Mouse (Mus musculus) WW6 (cell line): ENCODE results near the gene Mxi1.

Source experiments
- DNase-seq: peaks from one replicate; pipeline ENCODE4 v3.0.0-alpha.2; 2013; ENCODE audit warnings: low read depth, low spot score

Mxi1 gene

DNA sequence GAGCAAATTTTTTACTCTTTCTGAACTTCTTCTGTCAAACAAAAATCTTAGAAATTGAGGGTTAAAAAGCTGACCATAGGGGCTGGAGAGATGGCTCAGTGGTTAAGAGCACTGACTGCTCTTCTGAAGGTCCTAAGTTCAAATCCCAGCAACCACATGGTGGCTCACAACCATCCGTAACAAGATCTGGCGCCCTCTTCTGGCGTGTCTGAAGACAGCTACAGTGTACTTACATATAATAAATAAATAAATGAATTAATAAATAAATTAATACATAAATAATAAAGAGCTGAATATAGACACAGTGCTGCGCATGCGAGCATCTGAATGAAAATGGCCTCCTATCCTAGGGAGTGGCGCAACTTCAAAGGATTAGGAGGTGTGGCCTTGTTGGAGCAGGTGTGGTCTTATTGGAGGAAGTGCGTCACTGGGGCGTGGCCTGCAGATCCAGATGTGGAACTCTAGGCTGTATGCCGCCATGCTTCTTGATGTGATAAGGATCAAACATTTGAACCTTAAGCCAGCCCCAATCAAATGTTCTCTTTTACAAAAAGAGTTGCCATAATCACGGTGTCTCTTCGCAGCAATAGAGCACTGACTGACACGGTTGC, 12.2 kb downstream of the Mxi1 start:
- peak; percentile 73 for DNase-seq

DNA sequence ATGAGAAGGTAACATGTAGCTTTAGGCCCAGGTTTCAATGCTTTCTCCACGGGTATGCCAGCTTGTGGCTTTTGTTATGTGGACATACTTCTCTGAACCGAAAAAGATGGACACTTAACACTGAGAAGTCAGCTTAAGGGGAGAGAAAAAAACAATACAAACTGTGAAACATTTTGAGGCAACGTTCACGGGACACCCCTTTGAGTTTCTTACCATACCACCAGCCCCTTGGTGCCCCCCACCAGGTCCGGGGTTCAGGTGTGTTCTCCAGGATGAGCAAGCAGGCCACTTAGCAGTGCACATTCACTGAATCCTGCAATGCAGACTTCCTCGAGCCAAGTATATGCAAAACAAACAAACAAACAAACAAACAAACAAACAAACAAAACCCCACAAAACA, 14.5 kb downstream of the Mxi1 start:
- no peak for DNase-seq

DNA sequence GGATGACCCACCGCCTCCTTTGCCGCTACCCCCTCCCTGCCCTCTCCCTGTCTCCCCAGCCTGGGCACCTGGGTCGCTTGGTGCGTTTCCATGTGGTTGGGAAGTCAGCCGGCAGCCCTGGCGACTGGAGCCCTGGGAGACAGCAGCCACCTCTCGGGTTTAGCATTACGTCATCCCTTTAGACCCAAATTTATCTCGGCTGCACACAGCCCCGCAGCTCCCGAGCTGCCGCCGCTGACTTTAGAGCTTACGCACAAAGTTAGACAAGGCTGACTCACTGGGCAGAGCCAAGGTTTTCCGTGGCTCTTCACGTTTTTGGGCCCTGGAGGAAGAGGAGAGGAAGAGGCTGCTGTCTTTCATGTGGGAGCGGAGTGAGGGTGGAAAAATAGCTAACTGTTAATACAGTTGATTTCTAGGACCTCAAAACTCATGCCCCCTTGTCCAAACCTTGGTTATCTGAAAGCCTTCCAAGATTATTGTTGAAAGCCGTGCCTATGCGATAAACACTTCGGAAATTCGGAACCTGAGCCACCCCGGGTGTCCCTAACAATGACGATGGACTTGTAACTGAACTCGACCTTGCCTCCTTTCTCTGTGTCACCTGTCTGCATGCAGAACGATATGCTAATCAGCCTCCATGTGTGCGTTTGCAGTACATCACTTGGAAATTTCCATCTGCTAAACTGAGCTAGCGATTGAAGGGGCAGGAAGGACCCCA, 15.4 kb downstream of the Mxi1 start:
- no peak for DNase-seq

DNA sequence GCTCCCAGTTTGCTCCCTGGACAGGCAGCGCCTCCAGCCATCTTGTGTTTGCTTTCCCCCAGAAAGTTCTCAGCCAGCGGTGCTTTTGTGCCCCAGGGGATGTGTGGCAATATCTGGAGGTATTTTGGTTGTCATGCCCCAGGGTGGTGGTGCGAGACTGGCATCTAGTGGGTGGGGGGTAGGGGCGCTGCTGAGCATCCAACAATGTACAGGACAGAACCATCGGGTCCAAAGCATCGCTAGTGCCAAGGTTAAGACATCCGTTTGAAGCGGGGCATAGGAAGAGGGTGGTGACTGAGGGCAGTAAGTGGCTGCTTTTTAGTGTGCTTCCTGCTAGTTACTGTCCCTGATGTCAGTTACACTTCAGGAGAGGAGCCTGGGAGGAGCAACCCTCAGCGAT, 17.8 kb downstream of the Mxi1 start:
- DNase-seq: no peak

DNA sequence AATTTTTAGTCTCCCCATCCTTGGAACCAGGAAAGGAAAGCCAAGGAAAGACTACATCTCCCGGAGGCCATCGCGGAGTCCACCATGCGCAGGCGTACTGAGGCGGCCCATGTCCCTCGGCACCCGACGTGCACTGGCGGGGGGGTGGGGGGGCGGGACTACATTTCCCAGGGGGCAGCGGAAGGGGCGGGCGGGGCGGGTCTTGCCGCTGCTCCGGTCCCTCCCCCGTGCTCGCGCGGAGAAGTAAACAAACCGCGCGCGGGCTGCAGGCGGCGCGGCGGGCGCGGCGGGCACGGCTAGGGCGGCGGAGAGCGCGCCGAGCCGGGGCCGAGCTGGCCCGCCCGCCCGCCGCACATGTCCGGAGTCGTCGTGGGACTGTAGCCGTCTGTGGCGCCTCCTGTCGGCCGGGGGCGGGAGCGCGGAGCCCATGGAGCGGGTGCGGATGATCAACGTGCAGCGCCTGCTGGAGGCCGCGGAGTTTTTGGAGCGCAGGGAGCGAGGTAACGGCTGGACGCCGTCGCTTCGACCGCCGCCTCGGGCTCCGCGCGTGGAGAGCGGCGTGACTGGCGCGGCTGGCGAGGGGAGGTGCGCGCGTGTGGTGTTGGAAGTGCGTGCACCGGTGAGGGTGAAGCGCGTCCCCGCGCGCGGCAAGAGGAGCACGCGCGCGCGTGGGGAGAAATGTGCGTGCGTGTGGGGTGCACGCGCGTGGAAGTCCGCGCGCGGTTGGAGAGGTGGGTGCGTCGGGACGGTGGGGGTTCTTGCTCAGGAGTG, 19.1 kb downstream of the Mxi1 start:
- peak; percentile 68 for DNase-seq

DNA sequence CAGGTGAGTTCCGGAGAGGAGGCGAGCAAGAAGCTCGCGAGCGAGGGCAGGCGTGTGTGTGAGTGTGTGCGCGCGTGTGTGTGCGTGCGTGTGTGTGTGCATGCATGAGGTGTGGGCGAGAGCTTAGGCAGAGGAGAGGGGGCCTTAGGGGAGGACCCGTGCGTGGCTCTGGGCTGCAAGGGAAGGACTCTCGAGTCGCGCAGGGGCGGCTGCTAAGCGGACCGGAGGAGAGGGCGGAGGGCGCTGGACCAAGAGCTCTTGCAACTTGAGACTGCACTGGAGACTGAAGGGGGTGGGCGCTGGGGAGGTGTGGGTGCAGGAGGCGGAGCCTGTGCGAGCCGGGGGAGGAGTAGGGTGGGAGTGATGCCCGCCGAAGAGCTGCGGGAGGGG, 19.7 kb downstream of the Mxi1 start:
- DNase-seq: peak; percentile 70

DNA sequence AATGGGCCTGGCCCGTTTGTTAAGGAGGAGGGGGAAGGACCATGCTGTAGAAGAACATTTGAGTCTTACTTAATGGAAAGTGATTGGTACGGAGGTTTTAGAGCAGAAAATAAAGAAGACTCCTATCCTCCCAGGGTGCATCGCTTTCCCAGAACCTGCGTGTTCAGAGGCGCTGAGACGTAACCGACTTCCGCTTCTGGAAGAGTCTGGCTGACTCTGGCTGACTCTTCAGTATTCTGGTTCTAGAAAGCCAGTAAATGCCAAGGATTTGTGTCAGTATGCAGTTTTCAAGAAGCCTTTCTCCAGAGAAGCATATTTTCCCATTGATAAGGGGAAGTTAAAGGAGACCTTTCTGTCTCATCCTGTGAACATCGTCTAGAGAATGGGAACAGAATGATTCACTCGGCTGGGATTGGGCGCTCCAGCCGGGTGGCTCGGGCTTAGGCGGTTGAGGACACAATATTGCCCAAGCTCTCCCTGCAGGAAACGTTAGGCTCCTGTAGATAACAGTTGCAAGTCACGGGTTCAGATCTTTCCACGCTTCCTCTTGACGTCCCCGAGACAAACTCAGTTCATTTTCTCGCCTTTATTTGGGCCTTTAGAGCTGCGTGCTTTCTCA, 21.7 kb downstream of the Mxi1 start:
- DNase-seq: no peak

DNA sequence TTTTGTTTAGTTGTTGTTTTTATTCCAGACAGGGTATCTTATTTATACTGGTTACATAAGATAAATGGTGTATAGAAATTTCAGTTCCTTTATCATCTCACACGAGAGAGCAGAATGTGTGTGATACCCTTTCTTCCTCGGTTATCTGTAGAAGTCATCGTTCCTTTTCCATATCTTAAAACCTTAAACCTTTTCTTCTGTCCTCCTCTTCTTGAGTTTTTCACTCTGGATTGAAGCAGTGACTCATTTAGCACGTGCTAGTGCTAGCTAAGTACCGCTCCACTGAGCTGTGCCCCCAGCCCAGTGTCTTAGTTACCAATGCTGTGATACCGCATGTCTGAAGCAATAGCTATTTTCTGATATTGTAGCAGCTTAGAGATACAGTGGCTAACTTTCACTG, 23.4 kb downstream of the Mxi1 start:
- DNase-seq: no peak

DNA sequence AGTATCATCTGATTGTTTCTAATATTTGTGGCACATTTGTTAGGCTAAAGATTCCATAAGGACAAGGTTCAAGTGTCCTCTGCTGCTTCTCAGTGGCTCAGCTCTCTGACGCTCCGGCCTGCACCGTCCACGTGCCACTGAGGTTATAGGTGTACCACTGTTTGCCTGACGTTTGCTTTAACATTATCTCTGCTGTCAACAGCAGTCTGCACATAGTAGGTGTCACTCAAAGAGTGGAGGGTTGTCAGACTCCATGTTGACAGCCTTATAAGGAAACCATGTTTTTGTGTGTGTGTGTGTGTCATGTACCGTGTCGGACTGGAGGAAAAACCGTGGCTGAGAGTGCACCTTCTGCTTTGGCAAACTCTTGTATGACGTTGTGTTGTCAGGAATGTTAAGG, 24.9 kb downstream of the Mxi1 start:
- DNase-seq: no peak

DNA sequence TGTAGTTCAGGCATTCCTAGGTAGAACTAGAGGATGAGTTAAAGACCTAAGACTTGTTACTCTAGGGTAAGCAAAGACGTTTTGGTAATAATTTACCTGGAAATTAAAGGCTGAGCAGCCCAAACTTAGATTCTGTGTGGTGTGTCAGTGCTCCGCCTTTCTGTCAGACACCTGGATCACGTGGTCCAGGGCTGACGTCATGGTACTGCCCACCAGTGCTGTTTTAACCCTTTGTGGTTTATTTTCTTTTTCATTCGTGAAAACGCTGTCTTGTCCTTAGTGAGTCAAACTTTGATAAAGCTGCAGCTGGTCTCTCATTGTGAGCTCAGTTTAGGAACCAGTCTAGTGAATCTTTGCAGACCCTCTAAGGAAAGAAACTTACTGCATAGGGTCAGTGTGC, 30.1 kb downstream of the Mxi1 start:
- no peak for DNase-seq

DNA sequence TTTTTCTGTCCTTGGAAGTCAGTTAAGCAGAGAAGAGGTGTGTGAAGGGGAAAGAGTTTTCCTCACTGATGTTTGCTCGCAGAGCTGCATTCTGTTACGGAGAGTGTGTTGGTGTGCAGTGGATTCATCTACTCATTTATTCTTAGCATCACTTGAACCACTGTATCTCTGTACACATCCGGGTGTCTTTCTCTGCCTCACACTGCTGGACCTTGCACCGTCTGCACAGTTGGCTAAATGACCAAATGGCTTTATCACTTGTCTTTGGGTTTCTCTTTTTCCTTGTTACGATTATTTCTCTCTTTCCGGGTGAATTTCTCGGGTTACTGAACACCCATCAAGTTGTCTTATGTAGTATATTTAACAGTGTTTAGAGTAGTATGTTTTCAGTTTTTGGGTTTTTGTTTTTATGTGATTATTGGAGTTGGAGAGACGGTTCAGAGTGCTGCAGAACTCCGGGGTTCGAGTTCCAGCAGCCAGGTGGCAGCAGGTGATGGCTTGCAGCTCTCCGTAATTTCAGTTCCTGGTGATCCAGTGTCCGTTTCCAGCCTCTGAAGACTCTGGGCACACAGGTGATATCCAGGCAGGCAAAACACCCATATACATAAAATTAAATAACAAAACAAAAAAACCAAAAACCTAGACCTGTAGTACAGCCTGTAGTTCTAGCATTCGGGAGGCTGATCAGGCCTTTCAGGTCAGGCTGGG, 33.0 kb downstream of the Mxi1 start:
- DNase-seq: no peak

DNA sequence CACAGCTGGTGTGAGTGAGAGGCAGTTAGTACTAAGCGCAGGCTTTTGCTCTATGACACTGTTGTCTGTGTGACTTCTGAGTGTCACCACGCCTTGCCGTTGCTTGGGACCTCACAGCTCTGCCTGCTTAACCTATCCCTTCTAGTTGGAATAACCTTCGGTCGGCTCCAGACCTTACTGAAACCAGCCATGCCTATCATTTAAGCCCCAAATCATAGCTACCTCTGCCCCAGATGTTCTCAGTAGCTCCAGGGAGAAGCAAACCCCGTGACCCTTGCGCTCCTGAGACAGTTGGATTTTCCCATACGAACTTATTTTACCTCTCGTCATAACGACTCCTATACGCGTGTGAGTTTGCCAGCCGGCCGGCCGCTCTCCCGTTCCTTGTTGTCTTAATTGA, 33.7 kb downstream of the Mxi1 start:
- DNase-seq: no peak

DNA sequence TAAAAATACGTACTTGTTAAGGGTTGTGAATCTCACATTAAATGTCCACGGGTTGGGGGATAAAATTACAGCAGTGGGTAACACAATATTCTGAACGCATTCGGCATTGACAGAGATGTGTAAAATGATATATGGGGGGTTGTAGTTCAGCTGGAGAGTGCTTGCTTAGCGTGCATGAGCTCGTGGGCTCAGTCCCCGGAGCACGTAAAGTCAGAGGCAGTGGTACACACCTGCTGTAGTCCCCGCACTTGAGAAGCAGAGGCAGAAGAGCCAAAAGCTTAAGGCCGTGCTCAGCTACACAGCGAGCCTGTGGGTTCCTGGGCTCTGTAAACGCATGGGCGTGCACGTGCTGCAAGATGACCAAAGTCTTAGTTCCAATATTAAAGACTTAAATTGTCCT, 35.4 kb downstream of the Mxi1 start:
- no peak for DNase-seq

DNA sequence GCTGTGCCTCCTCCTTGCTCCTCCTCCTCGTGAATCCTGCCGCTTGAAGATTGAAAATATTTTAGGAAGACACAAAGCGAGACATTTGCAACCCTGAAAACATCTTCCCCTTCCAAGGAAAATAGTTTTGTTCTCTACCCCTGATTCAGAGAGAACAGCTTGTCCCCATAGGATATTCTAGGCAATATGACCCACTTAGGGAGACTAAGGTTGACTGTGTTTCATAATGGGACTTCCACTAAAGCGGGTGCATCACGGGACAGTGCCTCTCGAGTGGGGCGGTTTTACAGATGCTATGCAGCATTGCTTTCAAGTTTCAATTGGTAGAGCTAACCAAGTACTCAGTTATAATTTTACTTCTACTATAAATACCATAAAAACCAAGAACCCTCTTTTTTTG, 43.5 kb downstream of the Mxi1 start:
- no peak for DNase-seq

DNA sequence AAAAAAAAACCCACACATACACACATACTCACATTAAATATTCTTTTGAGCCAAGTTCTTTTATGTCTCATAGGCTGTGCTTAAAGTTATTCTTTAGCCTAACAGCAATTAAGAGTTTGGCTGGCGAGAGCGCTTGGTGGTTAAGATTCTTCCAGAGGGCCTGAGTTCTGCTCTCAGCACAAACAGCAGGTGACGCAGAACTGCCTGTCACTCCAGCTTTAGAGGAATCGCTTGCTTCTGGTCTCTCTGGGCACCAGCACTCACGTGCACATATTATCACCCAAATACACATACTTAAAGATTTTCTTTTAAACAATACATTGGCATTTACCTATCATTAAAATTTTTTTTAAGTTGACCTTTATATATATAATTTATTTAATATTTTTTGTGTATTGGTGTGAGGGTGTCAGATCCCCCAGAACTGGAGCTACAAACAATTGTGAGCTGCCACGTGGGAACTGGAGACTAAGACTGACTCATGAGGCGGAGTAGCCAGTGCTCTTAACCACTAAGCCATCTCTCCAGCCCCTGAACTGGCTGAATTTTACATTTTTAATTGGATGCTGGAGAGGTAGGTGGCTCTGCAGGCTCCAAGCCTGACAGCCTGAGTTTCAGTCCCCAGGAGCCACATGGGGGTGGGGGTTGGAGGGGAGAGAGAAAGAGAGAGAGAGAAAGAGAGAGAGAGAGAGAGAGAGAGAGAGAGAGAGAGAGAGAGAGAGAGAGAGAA, 44.1 kb downstream of the Mxi1 start:
- DNase-seq: no peak

DNA sequence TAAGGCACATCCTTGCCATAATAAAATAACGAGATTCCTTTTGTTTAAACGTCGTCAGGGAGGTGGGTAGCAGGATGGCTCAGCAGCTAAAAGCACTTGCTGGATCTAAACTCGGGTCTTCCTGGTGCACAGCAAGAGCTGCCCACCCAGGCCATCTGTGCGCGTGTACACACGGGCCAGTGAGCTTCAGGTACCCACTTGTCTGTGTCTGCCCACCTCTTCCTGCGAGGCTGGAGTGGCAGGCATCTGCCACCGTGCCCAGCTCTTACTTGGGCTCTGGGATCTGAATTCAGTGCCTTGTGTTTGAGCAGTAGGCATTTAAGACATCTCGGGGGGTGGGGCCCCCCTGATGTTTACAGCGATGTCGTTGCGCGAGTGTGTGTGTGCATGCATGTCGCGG, 44.7 kb downstream of the Mxi1 start:
- no peak for DNase-seq

DNA sequence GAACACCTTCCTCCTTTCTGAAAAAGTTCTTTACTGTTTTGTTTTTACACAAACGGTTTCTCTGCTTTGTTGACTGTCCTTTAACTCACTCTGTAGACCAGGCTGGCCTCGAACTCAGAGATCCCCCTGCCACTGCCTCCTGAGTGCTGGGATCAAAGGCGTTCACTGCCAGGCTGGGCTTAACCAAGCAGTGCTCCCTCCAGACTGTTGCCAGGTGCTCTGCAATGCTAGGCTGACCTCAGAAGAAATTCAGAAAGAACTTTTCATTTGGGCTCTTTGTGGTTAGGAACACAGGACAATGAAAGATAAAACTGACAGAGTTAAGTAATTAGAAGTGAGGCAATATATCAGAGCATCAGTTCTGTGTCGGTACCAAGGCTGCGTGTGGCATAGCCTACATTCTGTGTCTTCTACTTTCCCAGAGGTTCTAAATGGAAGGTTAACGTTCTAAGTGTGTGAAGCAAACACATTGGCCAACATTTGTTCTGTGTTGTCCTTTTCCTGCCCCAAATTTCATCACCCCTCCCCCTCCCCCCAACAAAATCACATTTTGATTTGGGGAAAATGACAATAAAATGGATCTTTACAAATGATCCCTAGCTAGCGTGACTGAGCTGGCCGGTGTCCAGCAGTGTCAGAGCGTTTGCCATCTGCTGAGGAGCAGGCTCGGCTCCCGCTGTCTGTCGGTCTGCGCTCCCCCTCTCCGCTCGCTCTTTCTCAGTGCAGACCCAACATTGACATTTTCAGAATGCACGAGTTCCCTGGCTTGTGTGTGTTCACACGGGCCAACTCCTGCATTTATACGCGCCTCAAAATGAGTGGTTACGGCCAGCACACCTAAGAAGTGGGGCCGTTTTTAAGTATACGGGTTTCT, 49.1 kb downstream of the Mxi1 start:
- DNase-seq: no peak

DNA sequence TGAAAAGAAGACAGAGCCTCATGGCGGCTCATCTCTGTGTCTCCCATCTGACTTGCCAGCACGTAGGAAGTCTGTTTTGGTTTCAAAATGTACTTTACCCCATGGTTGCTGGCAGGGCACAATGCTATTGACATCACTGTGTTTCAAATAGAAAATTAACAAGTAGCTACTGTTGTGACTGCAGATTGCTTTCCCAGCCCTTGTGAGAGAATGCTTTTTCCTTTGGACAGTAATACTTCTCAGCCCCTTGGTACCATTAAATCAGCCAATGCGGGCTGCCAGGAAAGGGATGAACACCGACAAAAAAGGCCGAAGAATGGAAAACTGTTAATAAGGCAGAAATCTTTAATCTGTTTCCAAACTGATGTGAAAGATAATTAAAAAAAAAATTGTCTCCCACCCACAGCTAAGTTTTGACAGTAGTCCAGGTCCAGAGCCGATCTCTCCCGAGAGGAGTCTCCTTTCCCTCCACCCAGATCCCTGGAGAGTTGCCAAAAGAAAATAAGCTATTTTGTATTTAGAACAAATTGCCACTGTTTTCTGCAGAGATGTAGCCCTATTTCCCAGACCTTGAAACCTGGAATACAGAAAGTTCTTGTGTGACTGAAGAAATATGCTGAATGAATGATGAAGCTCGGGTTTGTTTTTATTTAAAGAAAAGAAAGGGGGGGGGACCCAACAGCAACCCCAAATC, 50.1 kb downstream of the Mxi1 start:
- DNase-seq: no peak

DNA sequence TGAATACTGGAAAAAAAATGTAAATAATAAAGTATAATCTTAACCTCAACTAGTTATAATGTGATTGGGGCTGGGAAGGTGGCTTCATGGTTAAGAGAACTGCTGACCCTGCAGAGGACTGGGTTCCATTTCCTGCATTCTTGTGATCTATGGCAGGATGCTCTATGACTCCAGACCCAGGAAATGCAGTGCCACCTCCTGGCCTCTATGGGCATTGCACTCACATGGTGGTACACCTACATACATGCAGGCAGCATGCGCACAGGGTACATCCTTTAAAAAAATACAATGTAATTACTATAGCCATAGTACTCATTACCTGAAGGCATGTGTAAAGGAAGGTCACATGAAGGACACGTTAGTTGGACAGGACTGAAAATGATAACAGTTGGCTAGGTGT, 52.6 kb downstream of the Mxi1 start:
- no peak for DNase-seq

DNA sequence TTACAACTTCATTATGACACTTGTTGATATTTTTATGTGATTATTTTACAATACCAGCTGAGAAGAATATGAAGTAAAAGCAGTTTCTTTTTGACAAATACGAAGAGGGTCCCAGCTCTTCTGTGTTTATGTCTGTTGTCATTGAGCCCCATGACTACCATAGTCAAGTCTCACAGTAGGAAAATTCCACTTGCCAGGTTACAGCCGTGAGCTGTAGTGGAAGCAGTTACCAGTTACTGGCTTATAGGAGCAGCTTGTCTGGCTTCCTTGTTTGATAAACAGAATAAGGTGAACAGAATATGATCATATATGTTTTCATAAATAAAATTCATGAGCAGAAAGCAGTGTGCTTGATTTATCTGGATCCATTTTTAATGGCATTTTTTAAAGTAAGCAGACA, 54.2 kb downstream of the Mxi1 start:
- no peak for DNase-seq
